Mouse (Mus musculus) stomach, postnatal 0 days (tissue): ENCODE results near the gene Chd5. TPM values are rescaled to one million over a fixed set of nuclear protein-coding genes. Genes with fewer than 3 reads are reported as not detected.

Experiments used
- ATAC-seq: fragments of 200-750 bp; cut with Nextera tagmentation; 2 replicates; pipeline ENCODE4 v1.8.0; 2017; ENCODE audit not compliant: low FRiP score, low TSS enrichment
- DNase-seq: peaks from one replicate; pipeline ENCODE4 v3.0.0-alpha.2; 2016; ENCODE audit warnings: low spot score
- H3K27ac ChIP-seq: fragments of 300-500 bp; sonication (generic); replicated peaks from 2 replicates; pipeline ENCODE4 v1.5.1; 2014; ENCODE audit warnings: mild to moderate bottlenecking, control low read depth
- H3K27me3 ChIP-seq: fragments of 300-500 bp; sonication (generic); 2 replicates; pipeline ENCODE4 v1.6.1; 2014; ENCODE audit warnings: low read length; ENCODE audit not compliant: control insufficient read depth, insufficient read depth
- H3K36me3 ChIP-seq: fragments of 300-500 bp; sonication (generic); 2 replicates; pipeline ENCODE4 v1.6.1; 2014; ENCODE audit warnings: low read length, mixed read lengths; ENCODE audit not compliant: control insufficient read depth, insufficient read depth
- H3K4me1 ChIP-seq: fragments of 300-500 bp; sonication (generic); replicated peaks from 2 replicates; pipeline ENCODE4 v1.6.1; 2014; ENCODE audit warnings: antibody characterized with exemption; ENCODE audit not compliant: control insufficient read depth, insufficient read depth
- H3K4me2 ChIP-seq: fragments of 300-500 bp; sonication (generic); replicated peaks from 2 replicates; pipeline ENCODE4 v1.6.1; 2014; ENCODE audit warnings: low read depth, mild to moderate bottlenecking, control low read depth, moderate library complexity
- H3K4me3 ChIP-seq: fragments of 300-500 bp; sonication (generic); 2 replicates; pipeline ENCODE4 v1.5.1; 2014; ENCODE audit warnings: low read depth, low read length, control low read depth
- H3K9ac ChIP-seq: fragments of 300-500 bp; sonication (generic); 2 replicates; pipeline ENCODE4 v1.6.1; 2014; ENCODE audit warnings: mild to moderate bottlenecking, low read length, control low read depth, mixed read lengths
- H3K9me3 ChIP-seq: fragments of 300-500 bp; sonication (generic); 2 replicates; pipeline ENCODE4 v1.6.1; 2016; ENCODE audit warnings: low read length; ENCODE audit not compliant: control insufficient read depth
- CTCF ChIP-seq: IDR thresholded peaks from 2 replicates; pipeline ENCODE4 v1.5.1; 2016; ENCODE audit warnings: antibody characterized with exemption, low read depth, mild to moderate bottlenecking, moderate library complexity
- EP300 ChIP-seq: optimal IDR thresholded peaks from 2 replicates; pipeline ENCODE3; 2016; ENCODE audit warnings: antibody characterized with exemption
- whole genome bisulfite sequencing: fragments of 180-500 bp; shearing (Covaris S2); extraction: QIAGEN DNeasy Blood & Tissue Kit; methylation state at CpG from one replicate; pipeline ENCODE4 v1.1.7; 2014; 5-methylcytosine and 5-hydroxymethylcytosine counted together
- polyA plus RNA-seq: library from polyadenylated mRNA; unstranded; fragments of >200 nt; fragmentation: Nextera tagmentation; extraction: Ambion mirVana; gene quantifications from 2 replicates; pipeline ENCODE4 v1.2.1, GENCODE M21; 2015

Chd5 gene
- polyA plus RNA-seq, 1 experiment from 2014 or later: 1.9 TPM

- DNase-seq: no peak
- Histone ChIP-seq H3K4me2 (no peak overlapping the region), H3K4me3 (no peak overlapping the region), H3K4me1 (no peaks in the 10 kb centered on the region), H3K9ac (no peak overlapping the region), H3K9me3 (no peaks in the 10 kb centered on the region), H3K27ac (no peak overlapping the region), H3K36me3 (no peaks in the 10 kb centered on the region), H3K27me3 (no peaks in the 10 kb centered on the region)
- WGBS: 85% methylated on average over 6 of the region's 6 CpGs
- ATAC-seq: no peak
- no peak for TF ChIP-seq EP300
- TF ChIP-seq CTCF: no peak
Measured at GRCm38 (mm10) chr4:152423576-152423975, 85.1 kb downstream of the Chd5 start.

- H3K9me3 ChIP-seq: no peaks in the 10 kb centered on the region
- H3K9ac ChIP-seq: no peak overlapping the region
- no peak overlapping the region for H3K27ac ChIP-seq
- peak; percentile 50 for DNase-seq
- no peak for ATAC-seq
- H3K27me3 ChIP-seq: no peaks in the 10 kb centered on the region
- H3K4me3 ChIP-seq: no peak overlapping the region
- no peaks in the 10 kb centered on the region for H3K36me3 ChIP-seq
- TF ChIP-seq EP300 (no peak), CTCF (no peak)
- no peaks in the 10 kb centered on the region for H3K4me1 ChIP-seq
- no peak overlapping the region for H3K4me2 ChIP-seq
- 32% methylated on average over 4 of the region's 4 CpGs for WGBS
Measured at GRCm38 (mm10) chr4:152424341-152424740, 85.9 kb downstream of the Chd5 start.

GRCm38 (mm10) chr4:152424922-152425321 is 86.5 kb downstream of the Chd5 start:
- WGBS: 66% methylated on average over 5 of the region's 5 CpGs
- Histone ChIP-seq H3K9me3 (no peaks in the 10 kb centered on the region), H3K4me3 (no peak overlapping the region), H3K27ac (no peak overlapping the region), H3K4me2 (no peak overlapping the region), H3K36me3 (no peaks in the 10 kb centered on the region), H3K27me3 (no peaks in the 10 kb centered on the region), H3K9ac (no peak overlapping the region), H3K4me1 (no peaks in the 10 kb centered on the region)
- ATAC-seq (no peak), DNase-seq (peak; percentile 30)
- TF ChIP-seq EP300 (no peak), CTCF (peak; percentile 66)

GRCm38 (mm10) chr4:152428259-152428658 is 89.8 kb downstream of the Chd5 start:
- no peak overlapping the region for H3K4me2 ChIP-seq
- 55% methylated on average over 8 of the region's 8 CpGs for WGBS
- no peaks in the 10 kb centered on the region for H3K27me3 ChIP-seq

GRCm38 (mm10) chr4:152432308-152432707 is 93.9 kb downstream of the Chd5 start:
- H3K4me1 ChIP-seq: no peaks in the 10 kb centered on the region
- TF ChIP-seq CTCF: peak; percentile 76
- no peak for TF ChIP-seq EP300
- H3K27me3 ChIP-seq: no peaks in the 10 kb centered on the region
- no peak overlapping the region for H3K9ac ChIP-seq
- DNase-seq (no peak), ATAC-seq (no peak)
- H3K4me2 ChIP-seq: no peak overlapping the region
- WGBS: 55% methylated on average over 5 of the region's 5 CpGs
- H3K27ac ChIP-seq: no peak overlapping the region
- H3K9me3 ChIP-seq: no peaks in the 10 kb centered on the region
- H3K36me3 ChIP-seq: no peaks in the 10 kb centered on the region
- no peak overlapping the region for H3K4me3 ChIP-seq

More at GRCm38 (mm10) chr4:152428259-152428658, 89.8 kb downstream of the Chd5 start:
- no peak for TF ChIP-seq EP300
- H3K36me3 ChIP-seq: no peaks in the 10 kb centered on the region
- H3K27ac ChIP-seq: no peak overlapping the region
- DNase-seq: no peak
- no peak overlapping the region for H3K4me3 ChIP-seq
- H3K9ac ChIP-seq: no peak overlapping the region
- no peaks in the 10 kb centered on the region for H3K4me1 ChIP-seq
- ATAC-seq: no peak
- H3K9me3 ChIP-seq: no peaks in the 10 kb centered on the region

- peak; percentile 83 for ATAC-seq
- Histone ChIP-seq H3K4me2 (peak overlapping the region; percentile 49), H3K27me3 (no peaks in the 10 kb centered on the region), H3K9me3 (no peaks in the 10 kb centered on the region), H3K4me3 (peak overlapping the region; percentile 12; the same call in 1 of the 2 replicates), H3K27ac (no peak overlapping the region), H3K36me3 (no peaks in the 10 kb centered on the region), H3K4me1 (no peaks in the 10 kb centered on the region), H3K9ac (no peak overlapping the region)
- peak; percentile 88 for DNase-seq
- WGBS: 5% methylated on average over 9 of the region's 9 CpGs
- peak; percentile 86 for TF ChIP-seq CTCF
- TF ChIP-seq EP300: no peak
Measured at GRCm38 (mm10) chr4:152434836-152435235, 96.4 kb downstream of the Chd5 start.
